Mouse (Mus musculus): ENCODE results near the gene Cuedc2. TPM values are rescaled to one million over a fixed set of nuclear protein-coding genes. Genes with fewer than 3 reads are reported as not detected.

The Cuedc2 gene
- polyA plus RNA-seq, 1 experiment from 2014 or later: 167 TPM

DNA sequence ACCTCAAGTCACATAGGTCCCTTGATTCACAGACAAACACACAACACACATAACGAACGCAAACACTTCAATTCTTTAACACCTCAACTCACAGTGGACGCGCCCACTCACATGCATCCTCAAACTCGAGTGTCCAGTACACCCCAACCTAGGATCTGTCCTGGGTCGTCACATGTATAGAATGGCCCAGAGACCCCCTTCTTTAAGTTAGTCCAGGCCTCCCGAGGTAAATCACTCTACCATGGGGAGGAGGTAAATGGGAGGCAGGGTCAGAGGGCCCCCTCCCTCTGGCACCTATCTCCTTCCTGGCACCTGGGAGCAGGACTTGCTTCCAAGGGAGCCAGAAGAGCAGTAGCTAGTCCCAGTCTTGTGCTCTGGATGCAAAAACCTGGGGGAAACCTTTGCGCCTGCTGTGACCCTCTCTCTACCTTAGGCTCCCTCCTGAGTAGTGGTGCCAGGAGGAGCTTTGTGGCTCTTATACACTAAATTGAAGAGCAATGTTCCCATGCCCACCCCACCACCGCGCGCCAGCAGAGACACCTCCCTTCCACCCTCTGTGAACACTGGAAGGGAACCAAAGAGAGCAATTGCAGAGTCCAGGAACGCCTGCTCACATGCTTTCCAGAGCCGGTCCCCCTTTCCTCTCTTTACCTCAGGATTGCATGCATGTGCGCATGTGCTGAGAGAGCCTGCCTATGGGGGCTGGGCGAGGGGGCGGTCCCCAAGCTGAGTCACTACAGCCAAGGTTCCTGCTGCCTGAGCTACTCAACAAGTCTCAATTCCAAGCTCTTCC, 19.7 kb downstream of the Cuedc2 start:
- peak overlapping the region; percentile 54; the same call in 1 of the 2 replicates for H3K4me3 ChIP-seq (replicated peaks)
- H3K9ac ChIP-seq: no peak overlapping the region
- WGBS: 12% methylated on average over 16 of the region's 16 CpGs
- no peaks in the 10 kb centered on the region for H3K9me3 ChIP-seq (replicated peaks)
- peaks cover 62% of the 10 kb centered on the region for H3K4me1 ChIP-seq
- peaks cover 99% of the 10 kb centered on the region for H3K27me3 ChIP-seq
- no peak for ATAC-seq (ENCODE audit: insufficient number of reproducible peaks, low FRiP score, low TSS enrichment, low read depth)
- H3K36me3 ChIP-seq: no peaks in the 10 kb centered on the region
- peak overlapping the region; percentile 49; the same call in 1 of the 2 replicates for H3K27ac ChIP-seq (replicated peaks)
- H3K4me2 ChIP-seq (replicated peaks): peak overlapping the region; percentile 83

DNA sequence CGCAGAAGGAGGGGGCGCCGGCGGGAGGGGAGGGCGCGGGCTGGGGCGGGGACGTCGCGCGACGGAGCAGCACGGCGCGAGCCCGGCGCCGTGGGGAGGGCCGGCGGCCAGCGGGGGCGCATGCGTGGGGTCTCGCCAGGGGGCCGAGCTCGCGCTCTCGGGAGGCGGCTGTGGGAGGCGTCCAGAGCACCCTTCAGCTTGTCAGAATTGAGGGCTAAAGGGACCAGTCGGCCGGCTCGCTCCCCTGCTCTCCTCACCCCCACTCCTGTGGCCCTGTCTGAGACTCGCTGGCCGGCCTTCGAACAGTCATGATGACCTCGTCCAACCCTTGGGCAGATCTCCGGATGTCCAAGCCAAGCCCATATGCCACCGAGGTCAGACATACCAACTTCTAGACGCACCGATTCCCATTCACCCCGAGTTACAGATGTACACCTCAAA, 20.5 kb downstream of the Cuedc2 start:
- no peak overlapping the region for H3K27ac ChIP-seq (replicated peaks)
- peak overlapping the region; percentile 33; the same call in 1 of the 2 replicates for H3K9ac ChIP-seq
- H3K27me3 ChIP-seq: peaks cover 99% of the 10 kb centered on the region
- no peaks in the 10 kb centered on the region for H3K9me3 ChIP-seq (replicated peaks)
- peak overlapping the region; percentile 83 for H3K4me2 ChIP-seq (replicated peaks)
- peak overlapping the region; percentile 54 for H3K4me3 ChIP-seq (replicated peaks)
- peaks cover 62% of the 10 kb centered on the region for H3K4me1 ChIP-seq
- ATAC-seq (ENCODE audit: insufficient number of reproducible peaks, low FRiP score, low TSS enrichment, low read depth): no peak; the same call in 1 of the 2 replicates
- H3K36me3 ChIP-seq: no peaks in the 10 kb centered on the region
- WGBS: under 1% methylated on average over 24 of the region's 42 CpGs

DNA sequence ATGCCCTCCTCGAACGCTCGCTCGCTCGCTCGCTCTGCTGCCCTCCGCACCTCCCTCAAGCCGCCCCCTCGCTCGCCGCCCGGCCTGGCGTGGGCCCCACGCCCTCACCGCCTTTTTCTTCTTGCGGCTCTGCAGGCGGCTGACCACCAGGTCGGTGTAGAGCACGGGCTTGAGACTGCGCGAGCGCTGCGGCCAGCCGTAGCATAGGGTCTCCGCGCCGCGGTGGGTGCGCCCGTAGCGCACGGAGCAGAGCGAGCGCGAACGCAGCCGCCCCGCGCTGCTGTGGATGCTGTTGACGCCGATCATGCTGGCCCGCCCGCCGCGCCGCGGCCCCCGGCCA, 21.0 kb downstream of the Cuedc2 start:
- WGBS: 1% methylated on average over 47 of the region's 48 CpGs
- ATAC-seq (ENCODE audit: insufficient number of reproducible peaks, low FRiP score, low TSS enrichment, low read depth): no peak
- Histone ChIP-seq H3K4me1 (peaks cover 62% of the 10 kb centered on the region), H3K9ac (peak overlapping the region; percentile 33), H3K27me3 (peaks cover 97% of the 10 kb centered on the region), H3K27ac (replicated peaks) (no peak overlapping the region), H3K36me3 (peaks cover 3% of the 10 kb centered on the region), H3K9me3 (replicated peaks) (no peaks in the 10 kb centered on the region), H3K4me2 (replicated peaks) (peak overlapping the region; percentile 83), H3K4me3 (replicated peaks) (peak overlapping the region; percentile 54)

DNA sequence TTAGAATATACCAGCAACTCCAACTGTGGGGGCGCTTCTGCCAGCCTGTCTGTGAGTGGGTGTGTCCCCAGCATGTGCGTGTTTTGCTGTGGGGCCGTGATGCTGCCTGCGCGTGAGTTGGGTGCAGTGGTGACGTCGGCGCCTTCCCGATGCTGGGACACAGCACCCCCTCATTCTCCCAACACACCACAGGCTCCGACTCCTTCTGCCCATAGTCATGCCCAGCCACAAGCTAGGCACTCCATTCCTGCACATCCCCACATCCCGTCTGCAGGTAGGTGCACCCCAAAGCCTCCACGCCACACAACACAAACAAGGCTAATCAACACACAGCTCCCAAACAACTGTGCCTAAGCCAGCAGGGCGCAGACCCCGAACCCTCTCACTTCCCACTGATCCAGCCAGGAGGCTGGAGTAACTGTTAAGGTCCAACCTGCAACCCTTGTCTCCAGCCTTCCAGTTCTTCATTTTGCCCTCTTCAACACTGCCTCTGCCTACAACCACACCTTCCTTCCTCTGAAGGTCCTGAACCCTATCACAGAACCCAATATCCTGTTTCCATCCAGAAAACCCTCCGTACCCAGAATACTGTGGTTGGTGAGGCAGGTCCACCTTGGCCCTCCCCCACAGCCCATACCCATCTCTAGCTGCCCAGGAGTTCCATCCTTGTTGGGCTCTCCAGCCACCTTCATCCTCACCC, 21.5 kb downstream of the Cuedc2 start:
- Histone ChIP-seq H3K4me3 (replicated peaks) (peak overlapping the region; percentile 54), H3K4me1 (peaks cover 57% of the 10 kb centered on the region), H3K36me3 (peaks cover 8% of the 10 kb centered on the region), H3K27me3 (peaks cover 97% of the 10 kb centered on the region), H3K27ac (replicated peaks) (no peak overlapping the region), H3K4me2 (replicated peaks) (peak overlapping the region; percentile 83), H3K9ac (no peak overlapping the region; the same call in 1 of the 2 replicates), H3K9me3 (replicated peaks) (no peaks in the 10 kb centered on the region)
- WGBS: 25% methylated on average over 15 of the region's 15 CpGs
- no peak for ATAC-seq (ENCODE audit: insufficient number of reproducible peaks, low FRiP score, low TSS enrichment, low read depth)

DNA sequence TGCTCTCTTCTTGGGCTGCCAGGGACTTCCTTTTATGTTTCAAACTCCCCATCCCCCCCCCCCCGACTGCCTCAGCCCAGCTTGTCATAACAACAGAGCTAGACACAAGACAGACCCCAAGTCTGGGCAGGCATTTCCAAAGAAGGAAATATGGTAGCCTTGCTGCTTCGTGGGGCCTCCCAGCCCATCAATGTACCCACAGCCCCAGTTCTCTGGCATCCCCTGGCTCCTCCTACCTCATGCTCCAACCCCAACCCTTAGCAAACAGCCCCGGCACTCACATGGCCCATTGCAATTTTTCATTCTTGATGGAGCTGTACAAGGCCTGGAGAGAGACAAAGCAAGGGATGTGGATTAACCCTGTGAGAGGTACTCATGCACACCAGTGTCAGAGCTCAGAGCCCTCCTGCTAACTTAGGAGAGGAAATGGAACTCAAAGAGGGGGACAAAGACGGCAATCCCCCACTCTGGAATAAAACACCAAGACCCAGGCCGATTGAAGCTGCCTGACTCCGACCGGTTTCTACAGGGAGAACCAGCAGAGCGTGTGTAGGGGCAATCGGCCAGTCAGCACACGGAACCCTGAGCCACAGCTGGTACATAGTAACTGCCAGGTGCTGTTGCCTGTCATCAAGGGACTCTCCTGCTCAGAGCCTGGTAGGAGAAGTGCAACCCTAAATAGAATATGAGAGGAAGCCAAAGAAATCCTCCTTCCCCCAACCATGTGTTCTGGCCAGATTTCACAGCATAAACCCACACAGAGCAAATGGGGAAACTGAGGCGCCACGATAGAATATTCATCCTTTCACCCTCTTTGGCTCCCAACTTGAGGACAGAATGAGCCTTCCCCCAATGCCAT, 22.5 kb downstream of the Cuedc2 start:
- Histone ChIP-seq H3K27ac (replicated peaks) (no peak overlapping the region), H3K27me3 (peaks cover 88% of the 10 kb centered on the region), H3K4me3 (replicated peaks) (0 out of 2 replicates have a peak overlapping the region, but pooled peaks have one; percentile 54), H3K4me1 (peaks cover 48% of the 10 kb centered on the region), H3K9ac (no peak overlapping the region), H3K4me2 (replicated peaks) (no peak overlapping the region), H3K36me3 (peaks cover 18% of the 10 kb centered on the region), H3K9me3 (replicated peaks) (no peaks in the 10 kb centered on the region)
- WGBS: 49% methylated on average over 12 of the region's 12 CpGs
- ATAC-seq (ENCODE audit: insufficient number of reproducible peaks, low FRiP score, low TSS enrichment, low read depth): no peak

DNA sequence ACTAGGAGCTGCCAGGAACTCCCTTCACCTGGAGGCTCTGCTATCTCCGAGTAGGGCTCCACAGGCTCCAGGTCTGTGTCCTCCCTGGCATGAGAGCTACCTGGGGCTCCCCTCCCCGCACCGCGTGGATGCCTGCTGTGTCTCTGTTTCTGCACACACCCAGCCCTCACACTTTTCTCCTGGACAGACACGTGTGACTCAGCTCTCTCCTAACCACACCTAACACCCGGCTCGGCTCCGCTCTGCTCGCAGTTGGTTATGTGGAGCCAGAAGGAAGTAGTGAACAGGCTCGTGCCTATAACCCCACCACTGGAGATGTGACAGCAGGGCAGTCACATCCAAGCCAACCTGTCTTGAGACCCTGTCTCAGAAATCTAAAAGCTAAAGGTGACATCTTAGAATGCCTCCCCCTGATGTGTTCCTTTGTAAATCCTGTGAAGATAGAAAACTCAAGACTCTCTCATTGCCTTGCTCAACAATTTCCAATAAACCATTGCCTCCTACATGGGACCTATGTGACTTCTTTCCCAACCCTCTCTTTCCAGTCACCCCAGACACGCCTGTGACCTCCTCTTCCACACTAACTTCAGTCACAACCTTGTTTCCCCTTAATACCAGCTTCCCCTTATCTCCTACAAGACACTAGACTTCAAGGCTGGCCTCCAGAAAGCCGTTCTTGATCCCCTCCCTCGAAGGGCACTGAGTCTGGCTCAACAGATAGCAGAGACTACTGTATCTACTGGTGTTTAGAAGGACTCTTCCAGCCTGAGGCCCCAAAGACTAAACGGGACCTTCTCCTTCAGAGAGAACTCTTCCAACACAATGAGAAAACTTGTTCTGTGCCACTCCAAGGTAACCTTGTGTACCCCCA, 23.4 kb downstream of the Cuedc2 start:
- WGBS: 35% methylated on average over 14 of the region's 14 CpGs

DNA sequence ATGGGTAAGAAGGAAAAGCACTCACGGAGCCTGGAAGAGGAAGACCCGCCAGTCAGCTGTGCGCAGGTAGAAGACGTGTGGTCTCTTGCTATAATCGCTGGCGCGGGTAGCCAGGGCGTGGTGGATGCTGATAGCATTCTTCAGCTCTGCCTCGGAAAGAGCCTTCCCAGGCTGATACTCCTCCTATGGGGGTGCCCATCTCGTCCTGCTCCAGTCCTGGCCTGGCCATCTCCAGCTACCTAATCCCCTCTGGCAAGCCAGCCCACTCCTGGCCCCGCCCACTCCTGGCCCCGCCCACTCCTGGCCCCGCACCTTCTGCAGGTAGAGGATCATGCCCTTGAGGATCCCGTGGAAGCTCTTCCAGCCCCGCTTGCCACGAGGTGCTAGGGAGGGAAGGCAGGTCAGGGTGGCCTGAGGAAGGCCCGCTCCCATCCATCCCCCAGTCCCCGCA, 24.3 kb downstream of the Cuedc2 start:
- Histone ChIP-seq H3K4me3 (replicated peaks) (no peak overlapping the region), H3K9me3 (replicated peaks) (no peaks in the 10 kb centered on the region), H3K4me1 (peaks cover 46% of the 10 kb centered on the region), H3K27me3 (peaks cover 74% of the 10 kb centered on the region), H3K36me3 (peaks cover 32% of the 10 kb centered on the region), H3K9ac (no peak overlapping the region), H3K4me2 (replicated peaks) (no peak overlapping the region), H3K27ac (replicated peaks) (no peak overlapping the region)
- ATAC-seq (ENCODE audit: insufficient number of reproducible peaks, low FRiP score, low TSS enrichment, low read depth): no peak
- WGBS: 14% methylated on average over 18 of the region's 18 CpGs

More for the DNA sequence above, 23.4 kb downstream of the Cuedc2 start:
- Histone ChIP-seq H3K27me3 (peaks cover 79% of the 10 kb centered on the region), H3K9ac (no peak overlapping the region), H3K9me3 (replicated peaks) (no peaks in the 10 kb centered on the region), H3K4me3 (replicated peaks) (no peak overlapping the region), H3K4me1 (peaks cover 47% of the 10 kb centered on the region), H3K27ac (replicated peaks) (no peak overlapping the region), H3K4me2 (replicated peaks) (no peak overlapping the region), H3K36me3 (peaks cover 27% of the 10 kb centered on the region)
- ATAC-seq (ENCODE audit: insufficient number of reproducible peaks, low FRiP score, low TSS enrichment, low read depth): no peak

DNA sequence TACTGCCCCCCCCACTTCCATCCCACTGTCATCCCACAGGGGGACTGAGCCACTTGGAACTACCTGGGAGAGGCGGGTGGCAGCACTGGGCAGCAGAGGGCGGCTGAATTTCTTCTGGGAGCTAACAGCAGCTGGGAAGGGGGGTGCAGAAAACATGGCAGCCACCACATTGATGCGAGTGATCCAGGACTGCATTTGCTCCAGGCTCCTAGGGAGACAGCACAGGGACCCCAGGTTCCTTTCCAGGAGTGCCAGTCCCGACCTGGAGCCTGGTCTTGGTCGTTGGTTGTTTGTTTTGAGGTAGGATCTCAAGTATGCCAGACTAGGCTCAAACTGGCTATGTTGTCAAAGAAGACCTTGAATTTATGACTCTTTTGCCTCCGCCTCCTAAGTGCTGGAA, 24.9 kb downstream of the Cuedc2 start:
- Histone ChIP-seq H3K27me3 (peaks cover 68% of the 10 kb centered on the region), H3K36me3 (peaks cover 33% of the 10 kb centered on the region), H3K4me2 (replicated peaks) (no peak overlapping the region), H3K9ac (no peak overlapping the region), H3K27ac (replicated peaks) (no peak overlapping the region), H3K9me3 (replicated peaks) (no peaks in the 10 kb centered on the region), H3K4me1 (peaks cover 46% of the 10 kb centered on the region), H3K4me3 (replicated peaks) (no peak overlapping the region)
- 70% methylated on average over 6 of the region's 6 CpGs for WGBS
- no peak for ATAC-seq (ENCODE audit: insufficient number of reproducible peaks, low FRiP score, low TSS enrichment, low read depth)

DNA sequence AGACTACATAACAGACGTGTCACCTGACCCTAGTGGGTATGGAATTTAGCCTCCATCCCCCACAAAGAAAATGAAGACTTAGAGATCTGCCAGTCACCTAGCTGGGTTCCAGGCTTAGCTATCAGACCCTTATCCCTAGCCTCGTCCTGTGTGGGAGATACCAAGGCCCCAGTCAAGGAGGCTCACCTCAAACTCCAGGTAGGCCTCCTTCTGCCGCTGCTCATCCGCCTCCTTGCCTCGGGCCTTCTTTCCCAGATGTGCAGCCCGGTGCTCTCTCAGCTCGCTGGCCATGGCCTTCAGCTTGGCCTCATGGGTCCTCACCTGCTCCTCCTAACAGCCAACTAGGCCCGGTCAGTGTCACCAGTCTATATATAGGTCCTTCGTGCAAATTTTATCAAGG, 25.4 kb downstream of the Cuedc2 start:
- Histone ChIP-seq H3K27ac (replicated peaks) (no peak overlapping the region), H3K9me3 (replicated peaks) (no peaks in the 10 kb centered on the region), H3K4me2 (replicated peaks) (no peak overlapping the region), H3K4me3 (replicated peaks) (no peak overlapping the region), H3K4me1 (peaks cover 46% of the 10 kb centered on the region), H3K27me3 (peaks cover 66% of the 10 kb centered on the region), H3K9ac (no peak overlapping the region), H3K36me3 (peaks cover 38% of the 10 kb centered on the region)
- 81% methylated on average over 9 of the region's 9 CpGs for WGBS
- no peak for ATAC-seq (ENCODE audit: insufficient number of reproducible peaks, low FRiP score, low TSS enrichment, low read depth)

DNA sequence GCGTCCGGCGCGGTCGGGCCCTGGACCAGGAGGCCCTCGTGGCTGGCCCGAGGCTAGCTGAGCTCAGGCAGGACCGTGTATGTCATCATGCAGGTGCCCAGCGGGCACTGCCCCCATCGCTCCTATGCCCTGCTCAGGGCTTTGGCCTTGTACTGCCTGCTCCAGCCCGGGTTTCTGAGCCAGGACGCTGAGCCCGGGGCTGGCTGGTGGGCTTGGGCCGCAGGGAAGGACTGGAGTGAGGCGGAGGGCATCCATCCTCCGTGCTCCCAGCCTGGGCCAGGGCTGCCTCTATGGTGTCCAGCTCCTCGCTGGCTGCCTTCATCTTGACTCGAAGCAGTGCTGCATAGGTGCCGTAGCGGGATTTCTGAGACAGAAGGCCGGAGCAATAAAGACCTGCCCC, 25.9 kb downstream of the Cuedc2 start:
- Histone ChIP-seq H3K4me2 (replicated peaks) (no peak overlapping the region), H3K36me3 (peaks cover 43% of the 10 kb centered on the region), H3K4me3 (replicated peaks) (no peak overlapping the region), H3K27ac (replicated peaks) (no peak overlapping the region), H3K4me1 (peaks cover 40% of the 10 kb centered on the region), H3K9me3 (replicated peaks) (no peaks in the 10 kb centered on the region), H3K9ac (no peak overlapping the region), H3K27me3 (peaks cover 64% of the 10 kb centered on the region)
- no peak for ATAC-seq (ENCODE audit: insufficient number of reproducible peaks, low FRiP score, low TSS enrichment, low read depth)
- WGBS: 87% methylated on average over 21 of the region's 21 CpGs

Data from embryonic facial prominence, embryonic 15.5 days (tissue).